Mouse (Mus musculus): ENCODE measurements around the gene Cirbp.

DNA sequence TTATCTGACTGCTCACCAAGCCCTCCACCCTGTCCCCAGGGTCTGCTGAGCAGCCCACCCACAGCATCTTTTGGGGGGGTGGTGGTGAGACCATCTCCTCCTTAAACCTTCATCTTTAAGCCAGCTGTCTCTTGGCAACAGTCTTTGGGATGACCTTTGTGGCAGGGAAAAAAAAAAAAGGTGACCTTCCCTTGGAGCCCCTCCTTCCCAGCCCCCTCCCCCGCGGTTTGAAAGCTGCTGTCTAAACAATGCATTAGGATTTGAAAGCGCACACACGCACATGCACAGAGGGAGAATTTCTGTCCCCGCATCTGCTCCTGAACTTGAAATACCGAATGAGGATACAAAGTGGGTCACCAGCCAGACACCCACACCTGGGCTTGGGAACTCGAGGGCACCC is 38.3 kb downstream of the Cirbp start:
- TF ChIP-seq CTCF (conservative IDR thresholded peaks at IDR 0.05; ENCODE audit: low read length) (no peak), POU5F1 (IDR thresholded peaks at IDR 0.05; ENCODE audit: borderline replicate concordance, low read length) (no peak)

Data from E14TG2a.4 (cell line).